Mouse (Mus musculus) lung, postnatal 0 days (tissue): ENCODE measurements around the gene Pard3.

ENCODE experiments used
- CTCF ChIP-seq: IDR thresholded peaks from 2 replicates; pipeline ENCODE4 v1.5.1; 2016; ENCODE audit warnings: antibody characterized with exemption, mild to moderate bottlenecking
- EP300 ChIP-seq: IDR thresholded peaks from 2 replicates; pipeline ENCODE4 v1.6.1; 2016; ENCODE audit warnings: antibody characterized with exemption, mild to moderate bottlenecking, control low read depth

DNA sequence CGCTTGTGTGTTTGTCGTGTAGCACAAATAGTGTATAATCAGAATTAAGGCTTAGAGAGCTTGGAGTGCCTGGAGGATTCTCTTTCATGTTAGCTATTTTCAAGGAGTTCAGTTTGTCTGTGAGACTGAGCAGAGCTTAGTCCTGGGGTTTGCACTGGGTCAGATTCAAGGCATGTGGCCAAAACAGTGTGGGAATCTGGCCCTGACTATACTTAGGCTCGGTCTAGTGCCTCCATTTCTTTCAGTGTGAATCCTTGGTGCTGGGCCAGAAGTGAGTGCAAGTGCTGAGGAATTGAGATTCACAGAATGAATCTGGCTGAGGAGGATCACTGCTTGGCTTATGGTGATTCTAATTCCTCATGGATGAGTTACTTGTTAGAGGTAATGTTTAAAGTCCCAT is 6.5 kb downstream of the Pard3 start:
- TF ChIP-seq EP300 (no peak), CTCF (no peak)
